Mouse (Mus musculus) macrophage (primary cell): ENCODE measurements around the gene Ubash3a. TPM values are rescaled to one million over a fixed set of nuclear protein-coding genes. Genes with fewer than 3 reads are reported as not detected.

Experiments used
- H3K27ac ChIP-seq: fragments of 350-480 bp; formaldehyde crosslinking; 2 replicates; pipeline ENCODE4 v1.9.0; 2021
- H3K36me3 ChIP-seq: fragments of 350-480 bp; formaldehyde crosslinking; 2 replicates; pipeline ENCODE4 v1.9.0; 2021; ENCODE audit errors: inconsistent target
- H3K4me3 ChIP-seq: fragments of 350-480 bp; formaldehyde crosslinking; 2 replicates; pipeline ENCODE4 v1.9.0; 2021; ENCODE audit errors: inconsistent target
- H3K79me2 ChIP-seq: fragments of 350-480 bp; formaldehyde crosslinking; 2 replicates; pipeline ENCODE4 v1.9.0; 2021; ENCODE audit errors: inconsistent target
- WGBS: methylation state at CpG from one replicate; pipeline ENCODE4 v1.1.7; 2026; ENCODE audit warnings: inconsistent platforms; ENCODE audit not compliant: missing documents; 5-methylcytosine and 5-hydroxymethylcytosine counted together
- polyA plus RNA-seq: library from polyadenylated mRNA; stranded (reverse); fragments of 250-400 nt; gene quantifications from 3 replicates; pipeline ENCODE4 v1.2.4, GENCODE M21; 2018; ENCODE audit warnings: inconsistent platforms
- total RNA-seq, 78 experiments: library from RNA; depleted of rRNA; stranded (reverse); fragments of 250-400 nt; gene quantifications; 1 replicate in 9 of 78; 2 replicates in 24 of 78; 3 replicates in 43 of 78; 4 replicates in 2 of 78; pipeline ENCODE4 v1.2.4; 2018; ENCODE audit warnings: inconsistent platforms in 56 of 78

Ubash3a gene
- total RNA-seq (2018; cell fraction: chromatin; rRNA removed) = not detected
- under 1 TPM in 3 of 26 experiments, not detected in 23; 0.04 to 0.14 (median 0.10) TPM for total RNA-seq (2018; cell fraction: cytosol; rRNA removed)
- total RNA-seq (2018; cell fraction: nucleus; rRNA removed) = 1 to 10 TPM in 1 of 26 experiments, under 1 TPM in 1, not detected in 24; 0.37 to 1.0 TPM
- polyA plus RNA-seq = 0.04 to 0.24 TPM in 2 of 3 replicates, not detected in the other

DNA sequence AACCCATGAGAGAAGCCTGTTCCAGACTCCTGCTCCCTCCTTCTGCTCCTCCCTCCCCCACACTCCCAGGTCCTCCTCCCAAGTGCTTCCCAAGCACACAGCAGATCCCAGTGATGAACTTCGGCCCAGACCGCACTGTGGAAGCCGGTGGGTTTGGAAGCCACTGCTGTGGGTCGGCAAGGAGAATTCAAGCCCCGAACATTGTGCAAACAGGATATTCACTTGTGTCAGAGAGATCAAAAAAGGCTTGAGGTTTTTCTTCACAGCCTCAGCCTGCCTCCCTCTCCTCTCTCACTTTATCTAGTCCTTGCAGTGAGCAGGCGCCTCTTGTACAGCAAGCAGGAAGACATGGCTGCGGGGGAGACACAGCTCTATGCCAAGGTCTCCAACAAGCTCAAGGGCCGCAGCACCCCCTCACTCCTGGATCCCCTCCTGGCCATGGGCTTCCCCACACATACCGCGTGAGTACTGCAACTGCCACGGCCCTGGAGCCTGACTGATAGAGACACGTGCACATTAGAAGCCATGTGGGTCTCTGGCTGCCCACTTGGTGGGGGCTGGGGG, at the start of gene Ubash3a:
Gene Ubash3a (plus strand): TSS at position 103 of the 564 bp plus-strand sequence.
- Histone ChIP-seq H3K79me2 (no peaks in the 10 kb centered on the region), H3K27ac (no peak within 1 kb of the TSS), H3K4me3 (no peak within 1 kb of the TSS), H3K36me3 (no peaks in the 10 kb centered on the region)
- 16% methylated on average over 12 of the region's 12 CpGs for WGBS

DNA sequence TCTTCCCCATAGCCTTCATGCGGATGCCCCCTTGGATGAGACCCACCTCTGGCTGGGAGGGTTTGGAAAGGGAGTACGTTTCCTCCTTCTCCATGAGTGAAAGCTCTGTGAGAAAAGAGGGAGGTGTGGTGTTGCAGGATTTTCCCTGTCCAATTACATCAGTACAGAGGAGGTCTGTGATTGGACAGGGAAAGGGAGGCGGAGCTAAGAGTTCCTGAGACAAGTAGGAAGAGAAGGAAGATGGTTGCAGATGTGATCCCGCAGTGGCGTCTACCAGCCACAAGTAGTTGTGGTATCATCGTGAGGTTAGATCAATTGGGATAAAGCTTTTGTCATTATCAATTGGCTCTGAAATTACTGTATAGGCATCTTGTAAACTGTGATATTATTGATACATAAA, 49.8 kb upstream of the Ubash3a start:
- 96% methylated on average over 6 of the region's 6 CpGs for WGBS
- H3K79me2 ChIP-seq = no peaks in the 10 kb centered on the region

DNA sequence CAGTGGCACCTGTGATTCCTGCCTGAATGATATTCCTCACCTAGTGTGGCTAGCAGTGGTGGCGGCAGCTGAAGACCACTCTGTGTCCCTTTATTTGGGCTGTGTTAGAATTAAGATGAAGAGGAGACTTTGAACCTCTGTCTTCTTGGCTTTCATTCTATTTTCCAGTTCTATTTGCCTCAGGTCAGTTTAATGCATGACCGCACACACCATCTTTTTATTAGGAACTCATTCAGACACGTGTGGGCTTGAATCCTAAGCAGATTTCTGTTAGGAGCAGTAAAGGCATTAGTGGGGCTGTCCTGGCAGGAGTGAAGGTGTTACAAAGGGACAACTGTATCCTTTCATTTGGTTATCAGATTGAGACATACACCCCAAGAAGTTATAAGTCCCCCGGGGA, 47.4 kb upstream of the Ubash3a start:
- H3K79me2 ChIP-seq = no peaks in the 10 kb centered on the region
- no peak overlapping the region for H3K27ac ChIP-seq
- 86% methylated on average over 4 of the region's 4 CpGs for WGBS
- no peaks in the 10 kb centered on the region for H3K36me3 ChIP-seq
- no peak overlapping the region for H3K4me3 ChIP-seq

More for the DNA sequence above, 49.8 kb upstream of the Ubash3a start:
- no peak overlapping the region for H3K4me3 ChIP-seq
- H3K36me3 ChIP-seq = no peaks in the 10 kb centered on the region
- no peak overlapping the region for H3K27ac ChIP-seq

DNA sequence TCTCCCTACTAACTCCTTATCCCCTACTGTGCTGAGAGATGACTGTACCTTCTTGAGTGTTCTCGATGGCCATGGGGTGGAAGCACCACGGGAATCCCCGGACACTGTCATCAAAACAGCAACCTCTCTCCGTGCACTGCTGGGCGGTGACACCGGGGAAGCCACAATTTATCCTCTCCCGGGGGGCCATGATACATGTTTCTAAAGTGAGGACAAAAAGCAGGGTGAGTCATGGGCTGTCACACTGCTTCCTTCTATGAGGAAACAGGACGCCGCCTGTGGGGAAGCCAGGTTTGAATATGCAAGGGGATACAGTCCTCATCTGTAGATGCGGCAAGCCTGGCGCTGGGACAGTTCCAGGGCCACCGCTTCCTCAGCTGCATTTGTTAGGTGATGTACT, 45.1 kb upstream of the Ubash3a start:
- 46% methylated on average over 12 of the region's 12 CpGs for WGBS
- Histone ChIP-seq H3K79me2 (no peaks in the 10 kb centered on the region), H3K4me3 (no peak overlapping the region), H3K27ac (no peak overlapping the region), H3K36me3 (no peaks in the 10 kb centered on the region)

DNA sequence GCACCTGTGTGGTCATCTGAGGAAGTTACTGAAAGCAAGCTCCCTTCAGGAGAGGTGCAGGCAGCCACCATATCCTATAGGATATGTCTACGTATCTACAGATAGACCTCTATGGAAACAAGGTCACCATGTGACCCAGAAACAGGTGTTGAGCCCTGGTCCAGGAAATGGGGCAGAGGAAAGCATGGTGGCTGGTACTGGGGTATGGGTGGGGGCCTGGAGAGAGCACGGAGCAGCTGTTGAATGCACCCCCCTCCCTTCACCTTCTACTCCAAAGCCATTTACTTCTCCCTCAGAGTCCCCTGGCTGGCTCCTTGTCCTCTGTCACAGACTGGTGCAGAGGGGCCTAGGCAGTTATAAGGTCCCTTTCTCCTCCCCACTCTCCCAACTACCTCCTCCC, 43.9 kb upstream of the Ubash3a start:
- Histone ChIP-seq H3K79me2 (no peaks in the 10 kb centered on the region), H3K36me3 (no peaks in the 10 kb centered on the region), H3K4me3 (no peak overlapping the region), H3K27ac (no peak overlapping the region)
- WGBS = 75% methylated on average over 2 of the region's 2 CpGs

DNA sequence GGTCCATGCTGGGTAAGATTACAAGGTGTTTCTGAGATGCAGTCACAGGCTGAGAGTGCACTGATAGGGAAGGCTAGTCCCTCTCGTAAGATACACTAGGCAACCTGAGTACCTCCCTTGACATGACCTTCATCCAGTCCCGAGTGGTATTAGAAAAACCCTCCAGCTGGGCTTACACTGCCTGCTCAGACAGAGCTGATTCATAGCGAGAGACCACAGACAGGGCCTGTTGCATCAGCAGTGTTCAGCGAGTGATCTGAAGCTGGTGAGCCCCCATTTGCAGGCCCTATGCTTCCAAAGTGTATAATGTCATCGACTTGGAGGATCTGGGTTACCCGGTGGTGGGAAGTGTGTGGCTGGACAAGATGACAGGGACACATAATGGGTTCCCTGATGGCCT, 42.5 kb upstream of the Ubash3a start, which contains the start of gene Tff1:
Gene Tff1 (minus strand): TSS at position 151 of the 400 bp plus-strand sequence.
- Histone ChIP-seq H3K36me3 (no peaks in the 10 kb centered on the region), H3K4me3 (no peak within 1 kb of the TSS), H3K27ac (no peak within 1 kb of the TSS), H3K79me2 (no peaks in the 10 kb centered on the region)
- WGBS = 72% methylated on average over 6 of the region's 6 CpGs

DNA sequence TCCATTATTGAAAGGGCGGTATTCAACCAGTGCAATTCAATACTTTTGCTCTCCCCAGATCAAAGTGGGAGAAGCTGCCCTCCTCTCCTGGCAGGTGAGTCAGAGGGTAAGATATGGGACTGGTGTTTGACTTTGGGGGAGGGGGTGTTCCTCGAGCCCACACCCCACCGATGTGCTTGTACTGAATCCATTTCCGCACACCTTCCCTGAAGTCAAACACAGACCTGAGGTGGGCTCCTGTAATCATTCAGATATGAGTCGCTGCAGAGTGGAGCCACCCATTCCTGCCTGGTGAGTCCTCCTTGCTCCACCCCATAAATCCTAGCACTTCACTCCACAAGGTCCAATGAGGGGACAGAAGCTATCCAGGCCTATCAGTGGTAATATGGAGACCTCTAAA, 37.9 kb upstream of the Ubash3a start:
- Histone ChIP-seq H3K27ac (no peak overlapping the region), H3K36me3 (no peaks in the 10 kb centered on the region), H3K4me3 (no peak overlapping the region), H3K79me2 (no peaks in the 10 kb centered on the region)
- 96% methylated on average over 5 of the region's 5 CpGs for WGBS

DNA sequence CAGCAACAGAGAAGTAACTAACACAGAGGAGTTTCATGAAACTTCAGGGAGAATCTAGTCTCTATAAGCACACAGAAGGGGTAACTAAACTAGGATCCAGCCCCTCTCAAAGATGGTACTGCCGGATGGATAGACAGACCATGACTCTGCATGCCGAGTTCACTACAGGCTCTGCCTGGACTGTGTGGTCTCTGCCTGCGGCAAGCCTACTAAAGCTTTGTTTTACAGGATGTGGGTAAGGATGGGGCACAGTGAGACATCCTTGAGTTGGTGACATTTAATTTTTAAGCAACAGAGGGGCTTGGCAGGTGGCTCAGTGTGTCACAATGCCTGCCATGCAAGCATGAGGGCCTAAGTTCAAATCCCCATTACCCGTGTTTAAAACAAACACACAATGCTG, 31.4 kb upstream of the Ubash3a start:
- Histone ChIP-seq H3K4me3 (no peak overlapping the region), H3K36me3 (no peaks in the 10 kb centered on the region), H3K27ac (no peak overlapping the region), H3K79me2 (no peaks in the 10 kb centered on the region)
- 39% methylated on average over 4 of the region's 4 CpGs for WGBS

DNA sequence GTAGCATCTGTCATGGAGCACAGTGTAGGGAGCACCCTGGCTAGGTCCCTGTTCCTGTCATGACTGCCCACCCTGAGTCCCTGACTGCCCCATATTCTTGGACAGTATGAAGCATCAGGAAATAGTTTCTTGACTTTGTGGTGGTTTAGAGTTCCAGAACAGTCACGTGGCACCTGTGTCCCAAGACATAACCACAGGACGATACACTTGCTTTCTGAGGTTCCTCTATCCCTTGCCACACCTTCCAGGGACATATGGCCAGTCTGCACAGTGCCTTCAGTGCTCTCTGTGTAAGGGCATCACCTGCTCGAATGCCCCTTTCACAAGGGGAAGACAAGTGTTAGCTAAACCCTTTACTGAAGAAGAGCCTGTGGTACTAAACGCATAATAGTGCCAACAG, 26.2 kb upstream of the Ubash3a start:
- Histone ChIP-seq H3K79me2 (no peaks in the 10 kb centered on the region), H3K27ac (no peak overlapping the region), H3K4me3 (no peak overlapping the region), H3K36me3 (no peaks in the 10 kb centered on the region)
- 40% methylated on average over 4 of the region's 4 CpGs for WGBS

DNA sequence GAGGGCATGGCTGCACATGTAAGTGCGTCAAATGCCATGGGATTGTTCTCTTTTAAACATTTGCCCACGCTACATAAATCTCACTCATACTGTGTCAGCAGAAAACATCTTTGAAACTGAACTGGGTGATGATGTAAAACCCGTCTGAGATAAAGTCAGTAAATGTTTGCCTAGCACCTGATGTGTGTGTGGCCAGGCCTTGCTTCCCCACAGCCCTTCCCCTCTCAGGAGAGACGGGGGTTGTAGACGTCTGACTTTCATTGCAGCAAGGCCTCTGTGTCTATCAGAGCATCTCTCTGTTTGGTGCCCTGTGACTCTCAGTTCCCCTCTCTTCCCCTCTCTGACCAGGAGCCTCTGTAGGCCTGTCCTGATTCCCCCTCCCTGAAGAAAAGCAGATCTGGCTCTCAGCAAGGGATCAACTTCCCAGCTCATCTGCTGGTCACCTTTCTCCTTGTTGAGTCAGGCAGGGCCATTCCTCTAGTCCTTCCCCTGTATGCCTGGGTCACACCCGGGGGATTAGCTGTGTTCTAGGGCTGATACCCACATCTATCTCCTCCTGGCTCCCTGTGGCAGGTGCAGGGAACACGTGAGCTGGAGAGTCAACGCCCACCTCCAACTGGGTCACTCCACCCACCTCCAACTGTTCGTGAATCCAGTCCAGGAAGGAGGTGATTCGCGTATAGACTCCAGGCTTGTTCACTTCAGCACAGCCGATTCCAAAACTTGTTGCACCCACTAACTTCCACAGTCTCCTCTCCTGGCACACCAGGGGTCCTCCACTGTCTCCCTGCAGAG, 24.3 kb upstream of the Ubash3a start:
- H3K36me3 ChIP-seq = no peaks in the 10 kb centered on the region
- no peaks in the 10 kb centered on the region for H3K79me2 ChIP-seq
- H3K4me3 ChIP-seq = no peak overlapping the region
- no peak overlapping the region for H3K27ac ChIP-seq
- WGBS = 73% methylated on average over 10 of the region's 12 CpGs

DNA sequence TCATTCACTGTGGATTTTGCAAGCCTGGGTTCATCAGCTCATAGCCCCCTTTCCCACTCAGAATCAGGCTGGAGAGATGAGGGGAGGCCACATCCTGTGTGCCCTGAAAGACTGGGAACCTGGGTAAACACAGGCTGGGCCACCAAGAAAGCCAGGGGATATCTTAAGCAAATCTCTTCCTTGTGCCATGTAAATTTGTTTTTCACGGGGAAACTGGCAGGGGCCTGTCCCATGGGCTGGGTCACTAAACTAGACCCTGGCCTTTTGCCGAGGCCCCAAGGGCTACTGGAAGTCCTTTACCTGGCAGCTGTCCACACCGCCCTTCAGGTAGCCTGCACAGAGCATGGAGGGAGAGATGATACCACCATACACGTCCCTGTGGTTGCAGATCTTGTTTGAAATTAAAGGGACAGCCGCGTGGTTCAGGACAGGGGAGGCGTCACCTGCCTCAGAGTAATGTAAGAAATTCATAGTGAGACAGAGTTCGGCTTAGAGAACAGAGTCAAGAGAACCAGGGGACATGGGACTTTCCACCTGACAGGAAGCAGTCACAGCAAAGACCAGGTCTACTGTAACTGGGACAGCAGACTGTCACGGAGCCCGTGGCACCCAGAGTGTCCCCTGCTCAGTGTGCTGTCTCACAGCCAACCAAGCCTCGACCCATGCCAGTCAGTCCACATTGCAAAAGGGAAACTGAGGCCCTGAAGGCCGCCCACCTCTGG, 23.2 kb upstream of the Ubash3a start:
- no peak overlapping the region for H3K4me3 ChIP-seq
- no peaks in the 10 kb centered on the region for H3K79me2 ChIP-seq
- no peak overlapping the region for H3K27ac ChIP-seq
- 83% methylated on average over 11 of the region's 12 CpGs for WGBS
- H3K36me3 ChIP-seq = no peaks in the 10 kb centered on the region

DNA sequence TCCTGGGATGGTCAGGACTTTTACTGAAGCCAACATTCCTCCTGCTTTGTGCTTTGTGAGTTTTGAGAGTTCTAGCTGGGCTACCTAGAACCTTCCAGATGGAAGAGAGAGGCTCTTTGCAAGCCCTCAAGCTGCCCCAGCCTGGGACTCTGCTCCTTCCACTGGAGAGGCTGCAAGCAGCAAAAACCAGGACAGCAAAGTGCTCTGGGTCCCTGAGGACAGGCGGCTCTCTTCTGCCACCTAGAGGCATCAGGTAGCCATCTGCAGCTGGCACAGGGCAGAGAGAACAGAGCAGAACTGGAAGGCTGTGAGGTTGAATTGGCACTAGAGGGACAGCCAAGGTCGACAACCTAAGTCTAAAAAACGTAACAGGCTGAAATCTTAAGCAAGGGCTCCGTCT, 20.3 kb upstream of the Ubash3a start:
- WGBS = 11% methylated on average over 4 of the region's 4 CpGs
- Histone ChIP-seq H3K36me3 (no peaks in the 10 kb centered on the region), H3K79me2 (no peaks in the 10 kb centered on the region), H3K27ac (no peak overlapping the region), H3K4me3 (no peak overlapping the region)

DNA sequence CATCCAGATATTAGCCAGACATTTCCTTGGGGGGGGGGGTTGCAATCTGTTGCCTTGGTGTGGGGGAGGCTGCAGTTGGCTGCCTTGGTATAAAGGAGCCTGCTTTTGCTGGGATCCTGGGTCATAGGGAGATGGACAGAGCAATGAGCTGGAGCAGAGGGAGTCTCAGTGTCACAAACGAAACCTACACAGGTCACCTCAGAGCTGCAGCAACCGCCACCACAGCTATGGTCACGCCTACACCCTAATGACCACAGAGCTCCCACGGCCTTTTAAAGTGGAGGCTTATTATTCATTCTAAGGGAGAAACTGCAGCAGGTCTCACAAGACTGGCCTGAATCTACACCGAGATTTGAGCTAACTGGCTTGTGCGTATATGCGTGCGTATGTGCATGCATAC, 15.8 kb upstream of the Ubash3a start:
- 64% methylated on average over 8 of the region's 8 CpGs for WGBS
- H3K79me2 ChIP-seq = no peaks in the 10 kb centered on the region
- H3K27ac ChIP-seq = no peak overlapping the region
- no peak overlapping the region for H3K4me3 ChIP-seq
- H3K36me3 ChIP-seq = no peaks in the 10 kb centered on the region

DNA sequence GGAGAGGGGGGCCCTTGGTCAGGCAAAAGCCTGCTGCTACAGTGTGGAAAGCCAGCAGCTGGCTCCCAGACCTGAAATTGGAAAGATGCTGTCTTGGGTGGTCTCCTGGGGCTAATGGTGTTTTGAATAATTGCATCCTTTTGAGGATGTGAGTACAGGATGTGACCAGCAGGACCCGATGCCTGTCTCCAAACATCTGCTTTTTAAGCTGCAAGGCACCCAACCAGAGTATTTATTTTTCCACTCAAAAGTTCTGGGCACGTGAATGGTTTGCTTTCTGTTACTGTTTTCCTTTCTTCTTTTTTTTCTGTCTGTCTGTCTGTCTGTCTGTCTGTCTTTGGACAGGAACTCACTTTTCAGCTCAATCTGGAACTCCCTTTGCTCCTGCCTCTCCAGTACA, 15.0 kb upstream of the Ubash3a start:
- Histone ChIP-seq H3K27ac (no peak overlapping the region), H3K36me3 (no peaks in the 10 kb centered on the region), H3K79me2 (no peaks in the 10 kb centered on the region), H3K4me3 (no peak overlapping the region)
- WGBS = 74% methylated on average over 2 of the region's 2 CpGs

DNA sequence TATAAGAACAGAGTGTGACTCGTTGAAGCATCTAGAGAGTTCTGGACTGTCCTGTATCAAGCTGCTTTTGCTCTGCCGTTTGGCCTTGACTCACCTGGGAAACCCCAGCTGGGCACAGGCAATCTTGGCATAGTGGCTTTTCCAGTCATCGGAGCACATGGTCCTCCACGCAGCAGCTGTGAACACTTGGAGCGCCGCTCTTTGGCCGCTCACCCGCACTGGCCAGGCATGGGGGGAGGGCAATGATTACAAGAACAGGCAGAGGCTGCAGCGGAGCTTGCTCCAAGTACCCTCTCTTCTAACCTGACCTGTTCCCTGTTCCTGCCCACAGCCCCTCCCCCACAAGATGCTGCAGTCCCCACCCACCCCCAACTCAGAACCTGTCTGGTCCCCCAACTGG, 14.3 kb upstream of the Ubash3a start:
- Histone ChIP-seq H3K27ac (no peak overlapping the region), H3K4me3 (no peak overlapping the region), H3K36me3 (no peaks in the 10 kb centered on the region), H3K79me2 (no peaks in the 10 kb centered on the region)
- WGBS = 94% methylated on average over 9 of the region's 9 CpGs
